Mouse (Mus musculus) monocyte, adult 2 months (primary cell): ENCODE results near the gene Agk.

Source experiments
- DNase-seq, 2 experiments: peaks; one replicate each; pipeline ENCODE4 v3.0.0; 2022; ENCODE audit warnings: low spot score in 2 of 2, low read depth in 1 of 2

Gene Agk

DNA sequence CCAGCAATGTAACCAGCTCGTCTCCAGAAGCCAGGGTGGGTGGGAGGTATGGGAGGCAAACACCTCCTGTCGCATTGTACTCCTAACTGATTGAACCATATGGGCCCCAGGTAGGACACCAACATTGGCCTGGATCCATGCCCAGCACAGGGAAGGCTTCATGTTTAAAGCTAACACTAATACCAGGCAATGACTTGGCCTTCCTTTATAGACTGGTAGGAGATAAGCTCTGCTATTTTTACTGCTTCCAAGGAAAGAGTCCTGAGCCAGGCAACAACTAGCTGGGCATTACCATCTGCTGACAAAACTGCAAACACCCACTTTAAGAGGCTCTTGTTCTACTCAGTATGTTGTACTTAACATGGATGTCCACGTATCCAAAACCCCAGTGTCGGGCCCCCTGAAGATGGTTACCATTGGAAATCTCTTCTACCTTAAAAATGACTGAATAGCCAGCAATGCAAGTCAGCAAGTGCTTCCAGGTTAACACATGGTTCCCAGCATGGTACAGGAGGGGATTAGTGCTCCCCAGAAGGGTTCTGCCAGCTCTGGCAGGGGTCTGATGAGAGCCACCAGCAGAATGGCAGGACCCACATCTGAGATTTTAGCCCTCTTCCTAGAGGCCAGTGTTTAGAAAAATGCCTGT, 78.8 kb downstream of the Agk start:
- DNase-seq: no peak

DNA sequence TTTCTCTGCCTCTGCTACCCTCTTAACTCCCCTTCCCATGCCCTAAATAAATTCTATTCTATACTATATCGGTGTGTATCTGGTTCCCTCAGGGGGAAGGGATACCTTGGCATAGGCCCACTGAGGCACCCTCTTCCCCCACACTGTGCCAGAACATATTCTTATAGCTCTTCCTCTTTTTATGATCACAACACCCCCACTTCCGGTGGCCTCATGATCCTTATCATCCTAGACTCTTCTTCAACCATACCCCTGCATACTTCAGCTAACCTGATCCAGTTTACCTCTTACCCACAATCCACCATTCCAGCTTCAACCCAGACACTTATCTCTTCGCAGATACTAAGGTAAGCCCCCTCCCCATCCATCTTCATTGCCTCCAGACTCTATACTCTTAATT, 86.1 kb downstream of the Agk start:
- no peak for DNase-seq

DNA sequence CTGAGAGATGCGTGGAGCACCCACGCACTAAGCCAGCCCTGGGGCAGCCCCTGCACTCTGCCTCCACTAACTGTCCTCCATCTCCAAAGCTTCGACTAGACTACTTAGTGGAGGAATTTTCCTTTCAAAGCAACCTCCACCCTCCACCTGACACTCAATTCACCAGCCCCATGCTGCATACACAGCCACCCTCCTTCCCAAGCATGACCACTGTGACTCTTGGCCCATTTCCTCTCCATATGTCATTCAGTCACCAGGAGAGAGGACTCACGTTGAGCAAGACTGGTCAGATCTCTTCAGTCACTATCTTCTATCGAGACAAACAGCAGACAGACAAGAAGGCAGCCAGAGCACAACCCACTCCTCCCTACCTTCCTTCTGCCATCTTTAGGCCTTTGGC, 88.1 kb downstream of the Agk start:
- no peak for DNase-seq

DNA sequence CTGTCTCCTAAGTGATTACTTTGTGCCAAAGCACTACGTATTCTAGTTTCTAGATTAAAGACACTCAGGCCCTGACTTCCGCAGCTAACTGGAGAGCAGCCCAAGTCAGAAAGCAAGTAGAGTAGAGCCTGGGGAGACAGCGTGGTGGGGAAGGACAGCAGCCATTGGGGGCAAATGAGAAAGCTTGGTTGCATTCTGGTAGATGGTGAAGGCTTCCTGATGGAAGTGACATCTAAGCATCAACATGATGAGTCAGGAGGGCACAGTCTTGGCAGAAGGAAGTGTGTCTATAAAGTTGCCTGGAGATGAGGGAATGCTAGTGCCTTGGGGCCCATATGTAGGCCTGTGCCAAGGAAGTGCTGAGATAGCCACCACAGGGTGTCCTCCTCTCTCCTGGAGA, 88.6 kb downstream of the Agk start:
- DNase-seq: no peak

DNA sequence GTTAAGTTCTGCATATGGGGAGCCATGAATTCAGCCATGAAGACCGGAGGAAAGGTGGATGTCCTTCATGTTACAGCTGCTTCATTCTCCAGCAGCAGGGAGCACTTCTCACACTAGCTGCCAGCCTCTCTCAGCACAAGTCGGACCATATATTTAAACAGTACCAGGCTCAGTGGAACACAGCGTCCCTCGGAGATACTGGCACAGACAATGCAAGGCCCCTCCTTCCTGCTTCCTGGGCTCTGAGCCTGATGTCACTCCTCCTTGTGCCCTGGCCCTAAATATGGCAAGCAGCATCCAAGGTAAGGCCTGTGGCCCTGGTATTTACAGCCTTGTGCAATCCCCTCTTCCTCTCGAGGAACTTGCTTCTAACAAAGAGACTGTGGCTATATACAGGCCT, 90.8 kb downstream of the Agk start:
- DNase-seq: no peak

DNA sequence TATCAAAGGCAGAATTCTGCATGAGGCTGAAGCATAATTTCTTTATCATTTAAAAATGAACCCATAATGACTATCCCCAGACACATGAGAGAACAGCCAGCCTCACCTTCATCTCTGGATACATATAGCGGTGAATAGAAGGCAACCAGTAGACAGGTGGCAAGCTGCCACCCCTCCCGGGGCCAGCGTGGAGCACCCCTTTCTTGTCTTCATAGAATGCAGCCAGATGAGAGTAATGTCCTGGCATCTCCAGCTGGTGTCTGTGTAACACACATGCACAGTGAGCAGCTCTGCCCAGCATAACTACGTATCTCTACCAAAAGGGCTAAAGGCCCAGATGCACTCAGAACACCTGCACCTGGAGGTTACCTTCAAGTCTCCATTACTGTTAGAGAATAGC, 93.4 kb downstream of the Agk start:
- DNase-seq: no peak

DNA sequence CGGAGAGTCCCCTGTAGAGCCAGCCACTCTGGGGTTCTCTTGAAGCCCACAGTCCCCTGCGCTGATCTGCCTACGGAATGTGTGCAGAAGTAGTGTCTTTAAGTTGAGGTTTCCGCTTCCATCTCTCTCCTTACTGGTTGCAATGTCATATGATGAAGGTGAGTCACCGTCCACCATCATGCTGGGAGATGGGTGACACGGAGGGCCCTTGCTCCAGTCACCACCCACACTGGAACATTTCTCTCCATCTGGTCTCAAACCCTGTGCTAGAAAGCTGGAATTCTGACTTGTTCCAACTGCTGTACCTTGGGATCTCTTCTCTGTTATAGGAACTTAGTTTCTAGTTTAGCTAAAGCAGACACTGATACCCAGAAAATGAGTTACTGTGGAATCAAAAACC, 96.1 kb downstream of the Agk start:
- no peak for DNase-seq

DNA sequence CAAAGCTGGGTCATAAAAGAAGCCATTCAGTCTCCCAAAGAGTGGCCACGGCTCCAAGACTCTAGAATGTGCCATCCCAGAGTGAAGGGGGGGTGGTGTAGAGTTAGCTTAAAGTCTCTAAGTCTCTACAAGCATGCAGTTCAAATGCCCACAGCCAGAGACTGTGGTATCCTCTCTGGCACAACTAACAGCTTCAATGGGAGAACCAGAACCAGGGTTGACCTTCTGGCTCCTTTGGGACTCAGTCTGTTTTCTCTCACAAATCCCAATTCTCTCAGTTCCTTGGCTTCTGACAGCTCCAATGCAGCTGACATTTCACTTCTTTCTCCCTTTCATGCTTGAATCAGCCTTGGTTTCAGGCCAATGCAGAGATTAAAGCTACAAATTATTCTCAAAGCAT, 98.0 kb downstream of the Agk start:
- DNase-seq: no peak

DNA sequence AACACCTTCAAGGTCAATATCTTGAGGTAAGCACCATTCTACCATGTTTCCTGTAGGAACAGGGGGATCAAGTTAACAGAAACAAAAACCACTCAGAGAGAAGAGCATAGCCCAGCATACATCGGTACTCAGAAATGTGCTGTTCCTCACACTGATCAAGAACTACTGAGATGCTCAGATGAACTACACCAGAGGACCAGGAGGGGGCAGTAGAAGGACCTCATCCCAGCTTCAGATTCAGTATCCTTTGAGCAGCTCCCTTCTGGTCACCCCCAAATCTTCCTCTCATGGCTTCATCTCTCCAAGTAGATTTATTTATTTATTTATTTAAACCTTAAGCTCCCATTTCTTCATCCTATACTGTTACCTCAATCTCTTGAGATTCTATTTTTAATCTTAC, 98.8 kb downstream of the Agk start:
- no peak for DNase-seq

DNA sequence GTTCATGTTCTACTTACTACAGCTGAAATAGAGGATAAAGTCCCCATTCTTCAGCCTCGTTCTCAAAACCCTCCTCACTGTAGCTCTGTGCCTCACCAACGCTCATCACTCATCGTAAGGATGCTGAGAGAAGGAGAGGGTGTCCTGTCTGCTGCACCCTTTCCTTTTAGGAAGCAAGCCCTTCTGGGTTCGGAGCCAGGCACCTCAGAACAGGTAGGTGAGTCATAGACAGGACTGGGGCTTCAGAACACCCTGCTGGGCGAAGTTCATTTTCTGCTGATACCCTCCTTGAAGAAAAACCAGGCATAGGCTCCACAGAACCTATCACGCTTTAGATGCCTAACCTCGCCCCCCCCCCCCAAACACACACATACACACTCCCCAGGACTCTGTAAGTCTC, 102.5 kb downstream of the Agk start:
- no peak for DNase-seq

DNA sequence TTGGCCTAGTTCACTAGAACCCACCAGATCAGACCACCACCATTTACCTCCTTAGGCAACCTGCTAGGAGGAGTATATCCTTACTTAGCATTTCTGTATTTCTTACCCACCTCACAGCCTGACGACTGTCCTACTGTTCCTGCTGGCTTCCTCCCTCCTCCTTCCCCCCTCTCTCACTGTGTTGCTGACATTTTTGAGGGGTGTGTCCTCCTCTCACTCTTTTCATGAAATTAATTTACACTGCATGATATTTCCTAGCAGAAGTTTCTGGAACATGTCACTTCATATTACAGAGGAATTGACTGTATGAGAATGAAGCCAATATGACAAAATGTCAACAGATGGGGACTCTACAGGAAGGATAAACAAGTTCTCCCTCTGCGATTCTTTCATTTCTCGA, 103.7 kb downstream of the Agk start:
- no peak for DNase-seq

DNA sequence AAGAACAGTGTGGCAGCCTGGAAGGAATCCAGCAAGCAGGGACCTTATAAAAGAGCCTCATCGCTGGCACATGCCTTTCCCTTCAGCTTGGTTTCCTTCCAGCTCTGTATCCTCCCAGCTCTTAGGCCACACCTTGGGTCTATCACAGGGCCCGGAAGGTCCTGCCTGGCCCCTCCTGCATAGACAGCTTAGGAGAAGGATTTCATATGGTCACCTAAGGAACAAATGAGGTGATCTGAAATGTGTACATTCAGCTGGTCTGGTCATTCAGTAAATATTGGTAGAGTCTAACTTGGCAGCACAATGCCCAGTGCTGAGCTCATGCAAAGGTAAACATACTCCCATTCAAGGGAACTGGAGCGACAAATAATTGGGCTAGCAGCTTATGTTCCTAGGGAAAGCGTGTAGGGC, 104.6 kb downstream of the Agk start:
- DNase-seq: no peak

DNA sequence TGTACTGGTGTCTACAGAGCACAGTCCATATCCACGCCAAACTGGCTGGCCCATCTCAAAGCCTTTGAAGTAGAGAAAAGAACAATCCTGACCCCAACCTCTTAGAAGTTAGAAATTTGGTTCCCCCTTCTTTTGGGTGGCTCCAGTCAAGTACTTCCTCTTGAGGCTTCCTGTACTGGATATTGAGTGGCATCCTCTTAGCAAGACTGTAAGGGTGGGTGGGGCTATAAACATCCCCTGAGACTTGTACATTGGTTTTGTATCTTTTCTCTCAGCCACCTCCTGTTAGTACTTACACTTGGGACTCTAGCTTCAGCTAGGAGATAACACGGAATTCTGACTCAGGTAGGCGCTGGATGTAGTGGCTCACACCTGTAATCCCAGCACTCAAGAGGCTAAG, 105.3 kb downstream of the Agk start:
- no peak for DNase-seq

DNA sequence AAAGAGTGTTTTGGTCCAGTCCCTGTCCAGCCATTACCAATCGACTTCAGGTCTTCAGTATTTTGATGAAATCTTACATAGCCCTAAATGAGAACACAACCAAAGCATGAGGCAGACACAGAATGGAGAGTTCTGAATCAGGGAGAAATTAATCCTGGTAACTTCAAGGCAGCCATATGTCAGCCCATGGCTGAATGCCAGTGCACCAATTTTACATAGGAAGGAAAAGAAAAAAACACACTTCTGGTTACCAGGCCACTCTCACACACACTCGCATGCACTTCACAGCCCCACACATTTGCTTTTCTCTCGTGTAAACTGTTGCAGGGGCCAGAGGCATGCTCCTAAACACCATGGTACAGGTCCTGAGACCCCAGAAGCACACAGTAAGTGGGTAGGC, 105.9 kb downstream of the Agk start:
- DNase-seq: no peak

DNA sequence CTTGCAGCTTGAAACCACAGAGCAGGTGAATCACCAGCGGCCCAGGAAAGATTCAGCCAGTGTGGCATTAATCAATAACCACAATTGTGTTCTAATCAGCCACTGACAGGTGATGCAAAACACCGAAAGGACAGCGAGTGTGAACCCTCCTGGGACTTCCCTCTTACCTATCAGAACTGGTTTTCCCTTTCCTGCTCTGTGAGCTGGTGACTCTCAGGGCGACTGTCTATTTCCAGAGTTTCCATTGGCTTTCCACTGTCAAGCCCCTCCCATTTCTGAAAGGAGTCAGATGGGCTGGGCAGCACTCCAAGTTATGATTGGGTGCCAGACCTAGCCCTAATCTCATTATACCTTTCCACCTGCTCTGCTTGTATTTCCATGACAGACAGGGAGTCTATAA, 106.4 kb downstream of the Agk start:
- DNase-seq: no peak

DNA sequence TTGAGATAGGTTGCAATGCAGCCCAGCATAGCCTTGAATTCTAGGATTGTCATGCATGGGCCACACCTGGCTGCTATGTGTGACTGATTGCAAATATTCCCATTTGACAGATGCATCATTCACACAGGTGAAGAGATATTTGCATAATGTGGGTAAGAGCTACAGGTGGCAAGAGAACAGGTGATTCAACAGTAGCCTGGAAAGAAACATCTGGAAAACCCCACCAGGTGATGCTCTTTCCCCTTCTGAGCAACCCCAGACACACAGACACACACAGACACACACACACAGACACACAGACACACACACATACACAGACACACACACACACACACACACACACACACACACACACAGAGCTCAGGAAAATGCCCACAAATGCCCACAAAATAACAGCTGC, 106.8 kb downstream of the Agk start:
- DNase-seq: no peak

DNA sequence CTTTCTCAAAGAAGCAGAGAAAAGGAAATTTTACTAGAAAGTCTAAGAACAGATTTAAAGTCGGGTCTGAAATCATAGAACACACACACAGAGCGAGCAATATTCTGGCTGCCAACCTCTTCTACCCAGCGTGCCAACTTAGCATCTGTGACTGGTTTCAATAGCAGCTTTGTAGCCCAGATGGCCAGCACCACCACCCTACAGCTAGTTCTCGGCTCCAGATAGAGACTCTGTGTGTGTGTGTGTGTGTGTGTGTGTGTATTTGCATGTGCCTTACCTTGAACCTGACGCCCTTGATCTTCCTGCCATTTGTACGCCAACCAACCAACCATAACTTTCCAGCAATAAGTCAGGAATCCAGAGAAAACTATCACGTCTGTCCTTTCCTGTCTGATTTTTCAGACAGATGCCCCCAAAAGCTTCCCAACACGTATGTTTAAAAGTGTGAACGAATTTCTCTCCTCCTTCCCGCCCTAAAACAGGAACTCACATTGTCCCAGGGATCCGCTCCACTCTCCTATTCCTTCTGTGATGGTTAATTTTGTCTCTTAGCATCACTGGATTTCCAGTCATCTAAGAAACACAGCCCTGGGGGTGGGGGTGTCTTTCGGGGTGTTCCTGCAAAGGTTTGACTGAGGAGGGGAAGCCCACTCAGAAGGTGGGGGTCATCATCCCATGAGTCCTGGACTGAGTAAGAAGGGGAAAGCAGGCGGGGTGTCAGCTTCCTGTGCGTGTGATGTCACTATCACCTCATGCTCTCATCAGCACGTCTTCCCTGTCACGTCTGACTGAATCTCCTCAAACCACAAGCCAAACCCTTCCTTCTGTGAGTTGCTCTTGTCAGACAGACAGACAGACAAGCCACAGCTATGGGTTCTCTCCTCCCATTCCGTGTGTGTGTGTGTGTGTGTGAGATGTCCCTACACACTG, 107.6 kb downstream of the Agk start:
- DNase-seq: no peak

DNA sequence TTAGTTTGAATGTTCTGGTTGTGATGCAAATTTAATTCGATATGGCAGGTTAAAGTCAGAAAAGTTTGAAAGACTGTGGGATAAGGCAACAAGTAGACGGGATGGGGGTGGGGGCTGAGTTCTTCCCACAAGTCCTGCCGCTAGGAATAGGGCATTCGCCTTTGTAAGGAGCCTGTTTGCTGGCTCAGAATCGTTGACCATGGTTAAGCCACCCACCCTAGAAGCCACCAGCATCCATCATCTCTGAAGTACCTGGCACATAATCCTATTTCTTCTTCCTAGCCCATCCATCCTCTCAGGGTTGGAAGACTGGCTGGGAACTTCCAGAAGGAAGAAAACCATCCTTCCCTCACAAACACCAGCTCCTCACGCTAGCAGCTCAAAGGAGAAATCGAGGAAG, 109.7 kb downstream of the Agk start:
- DNase-seq: no peak

DNA sequence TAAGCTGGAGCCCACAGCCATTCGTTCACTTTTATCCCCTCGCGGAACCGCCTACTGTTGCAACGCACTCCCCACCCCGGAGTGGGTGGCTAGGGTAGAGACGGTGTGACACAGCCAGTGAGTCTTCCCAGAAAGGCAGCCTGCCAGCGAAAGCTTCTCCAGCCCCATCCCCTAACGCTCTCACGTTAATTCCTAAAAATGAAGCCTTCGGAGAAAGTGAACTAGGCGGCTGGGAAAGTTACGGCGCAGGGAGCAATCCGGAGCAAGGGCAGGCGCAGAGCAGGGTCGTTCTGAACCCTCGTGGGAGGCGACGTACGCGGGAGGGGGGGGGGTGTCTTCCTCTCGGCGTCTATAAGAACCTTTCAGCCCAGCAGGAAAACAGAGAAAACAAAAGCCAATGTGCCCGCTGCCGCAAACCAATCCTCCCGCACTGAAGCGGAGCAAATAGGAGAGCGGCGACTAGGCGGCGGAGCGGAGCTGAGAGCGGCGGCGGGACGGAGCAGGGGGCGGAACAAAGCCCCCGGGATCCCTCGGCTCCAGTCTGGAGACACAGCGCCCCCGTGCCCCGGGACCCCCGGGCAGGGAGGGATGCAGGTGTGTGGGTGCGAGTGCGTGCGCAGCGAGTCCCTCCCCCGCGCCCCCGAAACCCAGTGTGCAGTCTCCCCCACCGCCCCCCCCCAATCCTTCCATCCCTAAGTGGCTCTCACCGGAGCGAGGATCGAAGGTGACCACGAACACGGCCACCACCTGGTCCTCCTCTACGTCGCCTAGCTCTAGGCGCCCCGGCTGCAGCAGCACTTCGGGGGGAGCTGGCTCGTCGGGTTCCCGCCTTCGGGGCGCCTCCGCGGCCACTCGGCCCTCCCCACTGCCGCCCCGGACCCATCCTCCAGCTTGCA, 110.4 kb downstream of the Agk start:
- peak in 1 of 2 experiments; percentile 24 for DNase-seq

DNA sequence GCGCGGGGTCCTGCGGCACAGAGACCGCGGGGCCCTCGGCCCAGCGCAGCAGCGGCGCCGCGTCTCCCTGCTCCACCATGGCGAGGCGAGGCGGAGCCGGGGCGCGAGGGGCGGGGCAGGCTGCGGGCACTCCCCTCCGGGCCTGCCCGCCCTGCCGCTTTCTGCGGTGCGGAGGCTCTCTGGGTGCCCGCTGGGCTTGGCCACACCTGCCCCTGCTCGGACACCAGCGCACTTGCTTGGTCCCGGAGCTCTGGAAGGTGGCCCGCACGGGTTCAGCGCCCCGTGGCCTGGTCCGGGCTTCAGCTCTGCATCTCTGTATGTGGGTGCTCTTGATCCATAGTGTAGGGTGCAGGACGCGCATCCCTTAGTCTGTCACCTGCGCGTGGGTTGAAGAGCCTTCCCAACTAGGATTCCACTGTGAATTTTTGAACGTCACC, 111.1 kb downstream of the Agk start, which contains the start of gene E330009J07Rik:
TSS of gene E330009J07Rik (minus strand) at position 89 of the 437 bp plus-strand sequence.
- peak; percentile 18 to 59 for DNase-seq

DNA sequence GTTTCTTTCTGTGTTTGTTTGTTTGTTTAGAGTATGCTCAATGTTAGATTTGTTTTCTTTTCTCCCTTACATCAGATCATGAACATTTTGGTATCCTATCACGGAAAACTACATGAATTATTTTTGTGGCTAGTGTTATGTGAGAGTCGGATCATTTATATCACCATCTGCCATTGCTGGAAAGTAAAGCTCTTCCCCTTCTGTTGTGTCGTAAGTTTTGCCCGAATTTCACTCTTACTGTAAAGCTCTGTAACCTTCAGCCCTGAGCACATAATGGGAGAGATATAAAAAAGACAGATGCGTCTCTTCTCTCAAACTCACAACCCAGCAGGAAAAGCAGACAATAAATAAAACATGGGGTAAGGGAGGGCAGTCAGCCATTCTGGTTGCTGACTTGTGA, 114.0 kb downstream of the Agk start, which contains the start of gene Wee2:
TSS of gene Wee2 (plus strand) at position 153 of the 400 bp plus-strand sequence.
- DNase-seq: no peak
